Mouse (Mus musculus) olfactory bulb, adult 2 months (tissue): Measurements from ENCODE around the gene Arhgap44.

Experiments used
- CTCF ChIP-seq: fragments of 200-500 bp; IDR thresholded peaks from 2 replicates; pipeline ENCODE4 v1.5.1; 2012; ENCODE audit warnings: low read depth, mild to moderate bottlenecking, low read length, moderate library complexity; ENCODE audit not compliant: insufficient read depth
- POLR2A ChIP-seq: fragments of 200-500 bp; IDR thresholded peaks from 2 replicates; pipeline ENCODE4 v1.6.1; 2012; ENCODE audit warnings: mild to moderate bottlenecking, low read depth, low read length, moderate library complexity; ENCODE audit not compliant: insufficient read depth

DNA sequence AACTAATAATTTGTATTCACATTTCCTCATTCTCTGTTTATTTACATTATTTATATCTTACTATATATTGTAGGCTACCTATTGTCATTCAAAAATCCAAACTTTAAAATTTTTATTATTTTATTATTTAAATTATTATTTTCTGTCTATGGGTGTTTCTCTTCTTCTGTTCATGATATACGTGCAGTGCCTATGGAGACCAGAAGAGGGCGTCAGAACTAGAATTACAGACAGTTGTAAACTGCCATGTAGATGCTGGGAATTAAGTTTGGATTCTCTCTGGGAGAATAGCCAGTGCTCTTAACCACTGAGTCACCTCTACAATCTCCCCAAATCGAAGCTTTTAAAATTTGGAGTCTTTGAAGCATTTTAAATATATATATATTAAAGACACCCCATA, 101.3 kb downstream of the Arhgap44 start:
- TF ChIP-seq POLR2A (no peak), CTCF (no peak)
